Mouse (Mus musculus) T-helper 17 cell (primary cell): Measurements from ENCODE around the gene Sptssb.

ENCODE experiments used
- in situ Hi-C, 2 experiments: fragments of 300-600 bp; cut with MboI, MseI; formaldehyde crosslinking; loops; 1 replicate in 1 of 2; 2 replicates in 1 of 2; pipeline ENCODE4 v1.15.1; 2025; ENCODE audit warnings: high pct_unique_total_duplicates in 2 of 2

Sptssb gene

GRCm38 (mm10) chr3:69859858-69860588 lies at the start of gene Sptssb:
TSS of gene Sptssb (minus strand) at chr3:69859940.
- in situ Hi-C loops, result no loop called here

- in situ Hi-C loops, result loop anchor here in 1 of 2 experiments (25.0 kb wide), 1 partner anchor 646 kb away; no protein-coding TSS in a partner anchor
Observed at GRCm38 (mm10) chr3:69908074-69908473, 48.3 kb upstream of the Sptssb start.

DNA sequence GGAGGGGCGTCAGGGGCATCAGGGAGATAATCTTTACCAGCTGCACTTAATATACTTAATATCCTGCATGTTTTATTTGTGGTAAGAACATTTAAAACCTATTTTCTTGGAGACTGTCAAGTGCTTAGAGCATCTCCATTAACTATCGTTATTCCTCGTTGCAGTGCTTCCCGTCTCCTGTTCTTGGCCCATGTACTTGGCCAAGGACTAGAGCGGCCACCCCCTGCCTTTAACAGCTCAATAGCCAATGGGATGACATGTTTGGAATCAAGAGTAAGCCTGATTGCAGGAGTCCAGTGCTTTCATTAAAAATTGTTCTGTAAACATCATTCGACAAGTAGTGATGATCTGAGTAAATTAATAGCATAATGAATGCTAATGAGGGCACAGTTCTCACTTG lies 47.8 kb upstream of the Sptssb start:
- in situ Hi-C loops, result loop anchor here in 1 of 2 experiments (25.0 kb wide), 1 partner anchor 645 kb away; no protein-coding TSS in a partner anchor

- in situ Hi-C loops, result loop anchor here in 1 of 2 experiments (5.0 to 25.0 kb wide), 2 partner anchors 146 to 641 kb away; no protein-coding TSS in a partner anchor
Observed at GRCm38 (mm10) chr3:69902787-69903477, 43.2 kb upstream of the Sptssb start.

DNA sequence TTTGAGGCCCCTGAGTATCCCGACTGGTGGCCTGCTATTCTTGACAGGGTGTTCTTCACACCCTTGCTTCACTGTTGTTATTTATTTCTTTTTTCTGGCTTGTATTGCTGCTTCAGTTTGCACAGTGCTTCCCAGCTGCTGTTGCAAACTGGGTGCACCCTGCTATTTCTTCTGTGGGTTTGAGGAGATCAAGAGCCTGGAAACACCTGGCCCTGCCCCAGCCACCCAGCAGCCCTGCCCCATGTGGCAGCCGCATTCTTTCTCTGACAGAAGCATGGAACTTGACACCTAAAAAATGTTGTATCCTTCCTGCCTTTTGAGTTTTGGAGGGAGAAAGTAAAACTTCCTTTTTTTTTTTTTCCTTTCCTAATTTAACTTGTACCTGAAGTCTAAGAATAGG lies 42.6 kb upstream of the Sptssb start:
- in situ Hi-C loops, result loop anchor here in 1 of 2 experiments (5.0 to 25.0 kb wide), 2 partner anchors 145 to 640 kb away; no protein-coding TSS in a partner anchor

GRCm38 (mm10) chr3:69901874-69902381 lies 42.2 kb upstream of the Sptssb start:
- in situ Hi-C loops, result loop anchor here in 1 of 2 experiments (5.0 to 25.0 kb wide), 2 partner anchors 145 to 640 kb away; no protein-coding TSS in a partner anchor

DNA sequence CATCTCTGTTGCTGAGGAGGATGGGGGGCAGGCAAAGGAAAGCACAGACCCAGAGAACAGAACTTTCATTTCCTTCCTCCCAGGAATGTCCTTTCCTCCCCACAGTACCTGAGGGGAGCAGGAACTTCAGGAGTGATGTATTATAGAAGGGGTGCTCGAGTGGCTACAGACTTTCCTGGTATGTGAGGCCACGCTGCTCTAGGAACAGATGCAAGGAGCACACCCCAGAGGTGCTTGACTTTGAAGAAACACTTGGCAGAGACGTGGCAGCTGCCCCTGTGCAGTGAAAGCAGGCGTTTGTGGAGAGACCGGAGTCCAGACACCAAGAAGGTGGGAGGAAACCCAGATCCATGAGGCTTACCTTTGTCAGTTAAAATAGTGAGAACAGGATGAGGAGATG lies 40.6 kb upstream of the Sptssb start:
- in situ Hi-C loops, result loop anchor here in 1 of 2 experiments (5.0 to 25.0 kb wide), 2 partner anchors 143 to 638 kb away; no protein-coding TSS in a partner anchor

DNA sequence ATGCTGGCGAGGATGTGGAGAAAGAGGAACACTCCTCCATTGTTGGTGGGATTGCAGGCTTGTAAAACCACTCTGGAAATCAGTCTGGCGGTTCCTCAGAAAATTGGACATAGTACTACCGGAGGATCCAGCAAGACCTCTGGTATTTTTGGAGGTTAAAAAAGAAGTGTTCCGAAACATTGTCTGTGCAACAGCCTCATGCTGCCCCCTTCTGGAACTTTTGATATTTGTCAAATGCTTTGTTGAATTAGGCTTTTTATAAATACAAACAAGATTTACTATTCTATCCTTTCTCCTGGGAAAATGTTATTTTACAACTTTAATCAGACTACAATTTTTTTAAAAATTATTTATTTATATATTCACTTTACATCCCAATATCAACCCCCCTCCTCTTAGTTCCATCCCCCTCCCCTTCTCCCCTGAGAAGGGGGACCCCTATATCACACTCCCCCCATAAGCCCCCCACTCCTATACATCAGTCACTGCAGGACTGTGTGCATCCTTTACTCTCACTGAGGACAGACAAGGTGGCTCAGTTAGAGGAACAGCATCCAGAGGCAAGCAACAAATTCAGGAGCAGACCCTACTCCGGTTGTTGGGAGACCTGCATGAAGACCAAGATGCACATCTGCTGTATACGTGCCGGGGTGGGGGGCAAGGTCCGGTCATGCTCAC lies 38.3 kb upstream of the Sptssb start:
- in situ Hi-C loops, result loop anchor here (25.0 kb wide), 3 partner anchors 511 to 686 kb away; partner anchors contain the start of gene Arl14 (in 1 of the 2)

- in situ Hi-C loops, result loop anchor here (25.0 kb wide), 3 partner anchors 508 to 683 kb away; partner anchors contain the start of gene Arl14 (in 1 of the 2)
Observed at GRCm38 (mm10) chr3:69895516-69895915, 35.8 kb upstream of the Sptssb start.

- in situ Hi-C loops, result loop anchor here (25.0 kb wide), 3 partner anchors 505 to 680 kb away; partner anchors contain the start of gene Arl14 (in 1 of the 2)
Observed at GRCm38 (mm10) chr3:69892187-69893094, 32.7 kb upstream of the Sptssb start.

DNA sequence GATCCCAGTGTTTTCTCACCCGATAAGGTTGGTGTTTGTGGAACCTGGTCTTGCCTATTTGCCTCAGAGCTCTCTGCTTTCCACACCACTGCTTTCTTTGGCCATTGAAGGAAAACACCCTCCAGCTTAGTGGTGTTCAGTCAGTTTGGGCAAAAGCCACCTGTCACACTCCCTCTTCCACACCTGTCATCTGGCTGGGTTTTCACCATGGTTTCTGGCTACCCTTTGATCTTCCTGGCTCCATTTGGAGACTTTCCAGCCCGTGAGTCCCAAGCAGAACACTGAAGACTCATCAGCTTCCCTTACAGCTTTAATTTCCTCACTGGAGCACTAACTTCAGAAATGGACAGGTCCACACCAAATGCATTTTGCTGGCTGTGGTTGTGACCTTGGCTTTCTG lies 26.1 kb upstream of the Sptssb start:
- in situ Hi-C loops, result loop anchor here (25.0 kb wide), 3 partner anchors 499 to 674 kb away; partner anchors contain the start of gene Arl14 (in 1 of the 2)

DNA sequence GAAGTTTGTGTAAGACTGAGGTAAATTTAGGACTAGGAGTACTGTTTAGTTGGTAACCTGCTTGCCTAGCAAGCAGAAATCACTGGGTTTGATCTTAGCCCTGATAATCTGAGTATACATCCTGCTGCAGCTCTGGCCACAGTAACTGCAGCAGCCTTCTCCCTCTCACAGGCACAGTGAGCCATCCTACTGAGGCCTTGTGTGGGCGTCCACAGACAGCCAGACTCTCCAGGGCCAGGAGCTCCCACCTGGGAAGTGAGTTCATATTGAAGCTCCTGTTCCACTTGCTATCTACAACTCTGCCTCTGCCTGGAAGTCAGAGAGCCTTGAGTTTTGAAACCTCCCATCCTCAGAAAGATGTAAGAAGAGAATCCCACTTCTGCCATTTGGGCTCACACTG lies 24.0 kb upstream of the Sptssb start:
- in situ Hi-C loops, result loop anchor here (25.0 kb wide), 3 partner anchors 496 to 671 kb away; partner anchors contain the start of gene Arl14 (in 1 of the 2)

GRCm38 (mm10) chr3:69877538-69877937 lies 17.8 kb upstream of the Sptssb start:
- in situ Hi-C loops, result loop anchor here (25.0 kb wide), 3 partner anchors 490 to 665 kb away; partner anchors contain the start of gene Arl14 (in 1 of the 2)

GRCm38 (mm10) chr3:69874721-69875120 lies 15.0 kb upstream of the Sptssb start:
- in situ Hi-C loops, result loop anchor here (25.0 kb wide), 3 partner anchors 487 to 662 kb away; partner anchors contain the start of gene Arl14 (in 1 of the 2)

DNA sequence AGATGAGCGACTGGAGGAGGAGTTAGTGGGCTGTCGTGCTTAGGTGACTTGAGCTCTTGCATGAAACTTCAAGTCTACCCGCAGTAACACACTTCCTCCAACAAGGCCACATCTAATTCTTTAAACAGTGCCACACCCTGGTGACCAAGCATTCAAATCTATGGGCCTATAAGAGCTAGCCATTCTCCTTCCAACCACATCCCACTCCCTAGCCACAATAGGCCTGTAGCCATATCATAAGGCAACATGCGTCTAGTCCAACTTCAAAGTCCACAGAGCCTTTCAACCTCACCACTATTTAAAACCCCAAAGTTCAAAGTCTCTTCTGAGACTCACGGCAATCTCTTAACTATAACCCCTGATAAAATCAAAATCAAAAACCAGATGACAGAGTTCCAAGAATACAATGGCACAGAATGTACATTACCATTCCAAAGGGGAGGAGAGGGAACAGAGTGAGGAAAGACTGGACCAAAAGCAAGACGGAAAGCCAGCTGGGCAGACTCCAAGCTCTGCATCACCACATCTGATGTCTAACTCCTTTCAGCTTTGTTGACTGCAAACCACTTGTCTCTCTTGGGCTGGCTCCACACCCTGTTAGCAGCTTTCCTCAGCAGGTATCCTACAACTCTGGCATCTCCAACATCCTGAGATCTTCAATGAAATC lies 13.1 kb upstream of the Sptssb start:
- in situ Hi-C loops, result no loop called here

GRCm38 (mm10) chr3:69871174-69871573 lies 11.4 kb upstream of the Sptssb start:
- in situ Hi-C loops, result no loop called here

DNA sequence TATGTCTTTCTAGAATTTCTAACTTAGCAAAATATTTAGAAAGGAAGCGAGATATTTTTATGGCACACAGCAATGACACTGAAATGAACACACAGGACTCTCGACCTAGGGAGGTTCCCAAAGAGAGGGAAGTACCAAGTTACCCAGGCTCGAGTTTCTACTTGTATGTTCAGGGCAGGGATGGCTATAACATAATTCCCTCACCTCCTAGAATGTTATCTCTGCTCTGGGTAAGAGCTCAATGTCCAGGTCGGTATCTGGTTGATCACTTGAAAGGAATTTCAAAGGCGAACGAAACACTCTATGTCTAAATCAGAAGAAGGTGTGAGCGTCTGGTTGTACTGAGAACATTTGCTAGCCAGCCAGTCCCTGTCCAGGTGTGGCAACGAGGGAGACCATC lies 10.0 kb upstream of the Sptssb start:
- in situ Hi-C loops, result no loop called here

DNA sequence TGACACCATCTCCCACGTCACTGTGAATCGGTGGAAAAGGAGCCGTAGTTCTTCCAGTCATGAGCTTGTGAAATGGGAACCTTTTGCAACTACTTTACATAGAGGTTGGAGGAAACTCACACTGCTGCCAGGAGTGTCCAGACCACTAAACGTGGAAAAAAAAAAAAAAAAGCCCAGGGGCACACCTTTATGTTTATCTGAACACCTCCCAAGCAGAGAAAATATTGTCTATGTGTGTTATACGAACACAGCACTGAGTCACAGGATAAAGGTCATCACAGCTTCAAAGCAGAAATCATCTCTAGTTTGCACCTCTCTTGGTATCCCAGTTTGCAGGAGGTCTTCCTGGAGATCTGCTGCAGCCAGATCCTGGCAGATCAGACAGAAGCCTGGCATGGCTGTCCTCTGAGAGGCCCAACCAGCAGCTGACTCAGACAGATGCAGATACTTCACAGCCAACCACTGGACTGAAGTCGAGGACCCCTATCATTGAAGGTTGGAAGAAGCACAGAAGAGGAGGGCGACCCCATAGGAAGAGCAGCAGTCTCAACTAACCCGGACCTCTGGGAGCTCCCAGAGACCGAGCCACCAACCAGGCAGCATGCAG lies 2.2 kb upstream of the Sptssb start:
- in situ Hi-C loops, result no loop called here
